Mouse (Mus musculus) midbrain, embryonic 12.5 days (tissue): ENCODE data around the gene Fam107a. TPM values are rescaled to one million over a fixed set of nuclear protein-coding genes. Genes with fewer than 3 reads are reported as not detected.

ENCODE experiments used
- ATAC-seq: fragments of 200-750 bp; cut with Nextera tagmentation; 2 replicates; pipeline ENCODE4 v1.8.0; 2017; ENCODE audit warnings: low read depth, moderate TSS enrichment, moderate library complexity; ENCODE audit not compliant: low FRiP score
- H3K27ac ChIP-seq: fragments of 300-500 bp; sonication (generic); replicated peaks from 2 replicates; pipeline ENCODE4 v1.5.1; 2016; ENCODE audit warnings: mild to moderate bottlenecking
- H3K27me3 ChIP-seq: fragments of 300-500 bp; sonication (generic); 2 replicates; pipeline ENCODE4 v1.6.1; 2016; ENCODE audit warnings: mild to moderate bottlenecking
- H3K36me3 ChIP-seq: fragments of 300-500 bp; sonication (generic); 2 replicates; pipeline ENCODE4 v1.6.1; 2016
- H3K4me1 ChIP-seq: fragments of 300-500 bp; sonication (generic); 2 replicates; pipeline ENCODE4 v1.6.1; 2016
- H3K4me2 ChIP-seq: fragments of 300-500 bp; sonication (generic); replicated peaks from 2 replicates; pipeline ENCODE4 v1.6.1; 2016; ENCODE audit warnings: mild to moderate bottlenecking, moderate library complexity
- H3K4me3 ChIP-seq: fragments of 300-500 bp; sonication (generic); 2 replicates; pipeline ENCODE4 v1.5.1; 2016; ENCODE audit warnings: mild to moderate bottlenecking
- H3K9ac ChIP-seq: fragments of 300-500 bp; sonication (generic); replicated peaks from 2 replicates; pipeline ENCODE4 v1.6.1; 2016; ENCODE audit warnings: mild to moderate bottlenecking, moderate library complexity
- H3K9me3 ChIP-seq: fragments of 300-500 bp; sonication (generic); 2 replicates; pipeline ENCODE4 v1.6.1; 2016; ENCODE audit warnings: mild to moderate bottlenecking
- WGBS: fragments of 180-500 bp; shearing (Covaris S2); methylation state at CpG from one replicate; pipeline ENCODE4 v1.1.7; 2016; 5-methylcytosine and 5-hydroxymethylcytosine counted together
- polyA plus RNA-seq: library from polyadenylated mRNA; unstranded; fragments of >200 nt; fragmentation: Nextera tagmentation; extraction: Ambion mirVana; gene quantifications from 2 replicates; pipeline ENCODE4 v1.2.1, GENCODE M21; 2016

Gene Fam107a
- polyA plus RNA-seq, 1 experiment from 2014 or later: 0.48 TPM

DNA sequence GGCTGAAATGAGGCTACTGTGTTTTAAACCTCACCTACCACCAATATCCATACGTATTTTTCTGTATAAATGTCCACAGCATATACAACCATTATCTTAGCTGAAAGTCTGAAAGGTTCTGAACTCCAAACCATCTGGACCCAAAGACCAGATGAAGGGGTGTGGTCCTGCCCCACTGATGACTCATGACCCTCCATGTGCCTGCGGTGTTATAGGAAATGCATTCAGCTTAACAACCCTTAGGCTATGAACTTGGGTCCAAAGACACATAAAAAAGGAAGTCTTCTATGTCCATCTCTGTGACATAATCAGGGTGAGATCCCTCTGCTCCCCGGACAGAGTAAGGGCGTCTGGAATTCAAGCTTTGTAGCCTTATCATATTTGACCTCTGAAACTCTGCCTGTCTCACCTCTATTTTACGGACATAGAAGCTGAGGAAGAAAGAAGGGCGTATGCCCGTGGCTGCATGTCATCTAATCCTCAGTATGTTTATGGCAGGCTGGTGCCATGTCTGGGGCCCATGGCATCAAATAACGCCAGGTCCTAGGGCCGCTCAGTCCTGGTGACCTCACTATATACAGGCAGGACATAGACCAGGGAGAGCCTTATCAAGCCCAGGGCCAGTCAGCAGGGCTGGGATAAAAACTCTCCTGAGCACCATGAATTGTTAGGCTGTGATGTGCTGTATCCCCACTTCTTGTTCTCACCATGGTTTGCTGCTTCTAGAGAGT, 67.5 kb downstream of the Fam107a start:
- Histone ChIP-seq H3K36me3 (no peaks in the 10 kb centered on the region), H3K4me3 (no peak overlapping the region), H3K27me3 (0 out of 2 replicates have a peak, but pooled peaks cover 3% of the 10 kb centered on the region), H3K27ac (no peak overlapping the region), H3K9me3 (no peaks in the 10 kb centered on the region), H3K9ac (no peak overlapping the region), H3K4me1 (no peaks in the 10 kb centered on the region), H3K4me2 (no peak overlapping the region)
- no peak for ATAC-seq
- WGBS: 89% methylated on average over 9 of the region's 9 CpGs

DNA sequence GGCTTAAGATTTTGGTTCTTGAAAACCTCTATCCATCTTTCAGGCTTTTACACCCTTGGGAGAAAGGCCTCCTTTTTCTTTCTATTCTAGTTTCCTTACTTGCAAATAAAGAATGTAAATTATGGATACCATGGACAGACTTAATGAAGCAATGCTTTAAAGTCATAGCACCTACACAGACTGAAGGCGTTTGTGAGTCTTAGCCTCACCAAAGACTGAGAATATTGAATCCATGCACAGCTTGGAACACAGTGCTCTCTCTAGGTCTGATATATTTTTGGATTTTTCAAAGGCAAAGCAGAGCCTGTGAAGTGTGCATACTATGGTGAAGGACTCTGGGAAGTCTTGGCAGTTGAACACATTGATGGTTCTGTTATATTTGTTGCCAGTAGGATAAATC, 68.6 kb downstream of the Fam107a start:
- Histone ChIP-seq H3K4me3 (no peak overlapping the region), H3K9ac (no peak overlapping the region), H3K27ac (no peak overlapping the region), H3K9me3 (no peaks in the 10 kb centered on the region), H3K36me3 (no peaks in the 10 kb centered on the region), H3K4me1 (no peaks in the 10 kb centered on the region), H3K4me2 (no peak overlapping the region), H3K27me3 (0 out of 2 replicates have a peak, but pooled peaks cover 3% of the 10 kb centered on the region)
- WGBS: 88% methylated on average over 1 of the region's 1 CpGs
- no peak for ATAC-seq

DNA sequence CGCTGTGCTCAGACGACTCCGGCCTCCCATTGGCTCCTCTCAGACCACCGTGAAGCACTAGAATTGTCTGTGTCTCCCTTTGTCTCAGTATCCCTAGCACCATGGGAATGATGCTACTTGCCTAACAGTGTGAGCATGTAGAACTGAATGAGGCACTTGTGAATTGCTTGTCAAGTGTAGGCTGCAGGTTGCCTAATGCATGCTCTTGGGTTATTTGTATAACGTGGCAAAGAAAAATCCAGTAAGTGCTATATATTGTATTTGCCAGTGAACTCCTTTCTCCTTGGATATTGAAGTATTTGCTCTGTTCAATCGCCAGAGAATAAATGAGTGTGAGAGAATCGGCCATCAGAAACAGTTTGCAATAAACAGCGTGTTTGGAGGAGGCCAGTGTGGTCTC, 70.9 kb downstream of the Fam107a start:
- Histone ChIP-seq H3K36me3 (no peaks in the 10 kb centered on the region), H3K4me2 (no peak overlapping the region), H3K27ac (no peak overlapping the region), H3K27me3 (no peaks in the 10 kb centered on the region), H3K9me3 (no peaks in the 10 kb centered on the region), H3K4me3 (no peak overlapping the region), H3K4me1 (no peaks in the 10 kb centered on the region), H3K9ac (no peak overlapping the region)
- ATAC-seq: no peak
- WGBS: 81% methylated on average over 8 of the region's 8 CpGs

Other genes with a start within 250 kb of the Fam107a start
- 44.4 and 44.9 TPM in 2 replicates for gene Rpp14, start 237.7 kb downstream of the Fam107a start, polyA plus RNA-seq
- gene Pxk, start 219.8 kb downstream of the Fam107a start, polyA plus RNA-seq: 32.9 and 33.6 TPM in 2 replicates
- 202 and 213 TPM in 2 replicates for gene Pdhb, start 145.0 kb downstream of the Fam107a start, polyA plus RNA-seq
- gene Kctd6, start 103.9 kb downstream of the Fam107a start, polyA plus RNA-seq: 9.1 and 9.2 TPM in 2 replicates
- gene Acox2, start 58.7 kb downstream of the Fam107a start, polyA plus RNA-seq: not detected in 2 replicates
- gene Oit1, start 60.7 kb upstream of the Fam107a start, polyA plus RNA-seq: not detected in 2 replicates